Mouse (Mus musculus) retina, postnatal 1 day (tissue): ENCODE results near the gene Kdelc1.

Experiments used
- DNase-seq: peaks from one replicate; pipeline ENCODE4 v3.0.0-alpha.2; 2012

The Kdelc1 gene

DNA sequence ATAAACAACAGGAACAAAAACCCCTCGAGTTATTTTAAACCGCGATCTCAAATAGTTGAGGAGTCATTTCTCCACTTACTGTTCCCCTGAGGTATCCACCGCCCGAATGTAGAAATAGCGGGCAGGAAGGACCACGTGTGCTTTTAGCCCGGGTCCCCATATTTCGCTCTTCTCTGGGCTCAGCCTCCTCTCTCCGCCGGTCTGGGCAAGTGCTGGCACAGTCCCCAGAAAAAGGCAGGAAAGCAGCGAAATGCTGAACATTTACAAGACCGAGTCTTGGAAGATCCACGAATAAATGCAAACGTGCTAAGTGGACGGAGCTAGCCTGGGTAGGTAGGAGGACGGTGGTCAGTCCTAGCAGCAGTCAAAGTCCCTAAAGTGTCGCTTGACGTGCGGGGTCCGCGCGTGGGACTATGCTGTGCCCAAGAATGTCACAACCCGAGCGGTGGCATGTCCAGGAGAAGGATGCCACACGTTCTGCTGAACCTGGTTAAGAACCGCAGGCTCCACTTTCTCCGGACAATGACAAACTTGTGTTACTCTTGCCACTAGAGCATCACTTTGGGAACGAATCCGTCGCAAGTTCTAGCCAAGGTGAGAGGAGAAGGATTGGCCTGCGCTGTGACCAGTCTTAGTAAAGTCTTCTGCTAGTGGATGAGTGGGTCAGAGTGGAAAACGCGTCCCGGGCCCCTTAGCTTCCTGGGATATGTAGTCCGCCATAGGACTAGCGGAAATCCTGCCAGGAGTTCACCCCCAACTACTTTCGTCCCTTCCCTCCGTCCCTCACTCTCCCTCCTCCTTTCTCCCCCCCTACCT is at the start of gene Kdelc1, which contains the start of gene Bivm:
Gene Kdelc1, minus strand, starts transcription at position 570 of the 816 bp plus-strand sequence.
Gene Bivm, plus strand, starts transcription at position 719 of the 816 bp plus-strand sequence.
- peak; percentile 97 for DNase-seq

DNA sequence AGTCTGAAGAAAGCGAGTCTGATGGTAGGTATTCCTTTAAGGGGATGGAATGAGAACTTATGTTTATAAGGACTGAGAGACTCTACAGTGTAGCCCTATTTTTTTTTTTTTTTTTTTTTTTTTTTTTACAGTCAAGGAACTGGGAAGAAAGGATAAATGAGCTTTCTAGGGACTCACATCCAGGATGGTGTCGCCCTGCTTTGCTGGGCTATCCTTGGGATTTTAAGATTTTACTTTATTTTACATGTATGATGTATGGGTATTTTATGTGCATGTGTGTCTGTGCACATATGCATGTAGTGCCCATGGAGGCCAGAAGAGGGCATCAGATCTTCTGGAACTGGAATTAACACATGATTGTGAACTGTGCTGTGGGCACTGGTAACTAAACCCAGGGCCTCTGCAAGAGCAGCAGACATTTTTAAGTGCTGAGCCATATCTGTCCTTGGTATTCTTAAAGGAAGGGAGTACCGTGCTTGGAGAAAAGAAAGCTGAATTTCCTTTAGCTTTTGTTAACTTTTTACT is 49.3 kb upstream of the Kdelc1 start:
- no peak for DNase-seq

GRCm38 (mm10) chr1:44162389-44162788 is 43.8 kb upstream of the Kdelc1 start:
- DNase-seq, result no peak

DNA sequence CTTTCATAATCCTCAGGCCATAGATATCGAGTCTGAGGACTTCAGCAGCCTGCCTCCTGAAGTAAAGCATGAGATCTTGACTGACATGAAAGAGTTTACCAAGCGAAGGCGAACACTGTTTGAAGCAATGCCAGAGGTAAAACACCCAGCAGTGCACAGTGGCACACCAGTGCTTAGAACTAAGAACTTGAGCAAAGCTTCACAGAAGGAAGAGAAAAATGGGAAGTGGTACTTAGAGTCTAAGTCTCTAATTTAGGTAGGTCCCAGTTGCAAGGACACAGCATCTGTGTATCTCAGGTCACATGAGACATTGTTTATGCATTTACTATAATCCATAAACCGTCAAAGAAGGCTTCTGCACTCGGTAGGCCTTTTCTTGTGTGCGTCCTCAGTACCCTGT is 43.2 kb upstream of the Kdelc1 start:
- no peak for DNase-seq

GRCm38 (mm10) chr1:44158317-44158716 is 39.7 kb upstream of the Kdelc1 start:
- DNase-seq, result no peak

- peak; percentile 42 for DNase-seq
These were observed 36.7 kb upstream of the Kdelc1 start for GRCm38 (mm10) chr1:44155287-44155686.

GRCm38 (mm10) chr1:44148706-44149105 is 30.1 kb upstream of the Kdelc1 start:
- DNase-seq, result peak; percentile 15

GRCm38 (mm10) chr1:44147563-44148381 is 29.2 kb upstream of the Kdelc1 start, which contains the start of gene Ercc5:
Gene Ercc5 (plus strand): TSS chr1:44147744.
- peak; percentile 95 for DNase-seq

GRCm38 (mm10) chr1:44142747-44143146 is 24.1 kb upstream of the Kdelc1 start:
- no peak for DNase-seq

- no peak for DNase-seq
These were observed 21.6 kb upstream of the Kdelc1 start for GRCm38 (mm10) chr1:44140232-44140631.

DNA sequence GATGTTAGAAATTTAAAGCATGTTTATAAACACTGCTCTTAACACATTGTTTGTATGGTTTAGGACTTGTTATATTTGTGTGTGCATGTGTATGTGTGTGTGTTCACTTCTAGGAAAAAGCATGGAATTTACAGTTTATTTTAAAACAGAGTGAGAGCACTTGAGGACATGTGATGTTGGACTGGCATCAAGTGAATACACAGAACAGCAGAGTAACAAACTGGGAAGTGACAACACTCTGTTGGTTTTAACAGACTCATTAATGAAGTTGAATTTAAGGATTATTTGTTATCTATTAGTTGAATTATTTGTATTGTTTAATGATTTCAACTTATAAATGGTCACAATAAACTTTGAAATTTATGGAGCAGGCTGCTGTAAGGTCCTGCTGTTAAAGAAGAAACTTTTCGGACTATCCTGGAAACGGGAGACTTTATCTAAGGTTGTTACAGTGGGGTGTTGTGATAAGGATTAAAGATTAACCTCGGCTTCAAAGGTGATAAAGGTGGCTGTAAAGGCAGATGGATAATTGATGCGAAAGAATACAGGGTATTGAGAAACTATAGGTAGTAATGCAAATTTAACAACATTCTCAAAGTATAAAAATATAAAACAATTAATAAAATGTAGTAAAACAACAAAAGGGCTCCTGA is 11.4 kb upstream of the Kdelc1 start:
- no peak for DNase-seq

DNA sequence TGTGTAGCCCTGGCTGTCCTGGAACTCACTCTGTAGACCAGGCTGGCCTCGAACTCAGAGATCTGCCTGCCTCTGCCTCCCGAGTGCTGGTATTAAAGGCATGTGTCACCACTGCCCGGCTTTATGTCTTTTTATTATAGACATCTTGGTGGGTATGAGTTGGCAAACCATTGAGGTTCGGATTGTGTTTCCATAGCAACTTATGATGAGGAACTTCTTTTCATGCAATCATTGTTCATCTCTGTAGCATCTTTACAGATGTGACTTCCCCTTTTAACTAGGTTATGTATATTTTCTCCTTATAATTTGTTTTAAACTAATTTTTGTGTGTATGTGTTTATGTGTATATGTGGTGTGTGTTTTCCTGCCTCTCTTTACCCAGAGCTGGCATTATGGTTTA is 7.0 kb upstream of the Kdelc1 start:
- no peak for DNase-seq

DNA sequence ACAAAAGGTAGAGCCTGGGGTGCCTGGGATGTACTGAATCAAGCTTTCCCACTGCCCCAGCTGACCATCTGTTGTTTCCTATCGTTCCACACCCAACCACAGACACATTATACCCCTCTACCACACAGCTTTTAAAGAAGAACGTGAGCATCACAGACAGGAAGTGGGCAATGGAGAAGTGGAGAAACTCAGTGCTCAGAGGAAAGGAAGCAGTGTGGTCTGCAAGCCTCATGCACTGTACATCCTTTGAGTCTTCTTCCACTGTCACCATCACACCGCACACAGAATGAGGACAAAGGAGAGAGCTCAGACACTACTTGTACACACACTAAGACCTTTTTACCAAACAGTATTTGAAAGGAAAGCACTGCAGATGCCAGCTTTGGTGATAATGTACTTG is 3.6 kb upstream of the Kdelc1 start:
- DNase-seq, result no peak

DNA sequence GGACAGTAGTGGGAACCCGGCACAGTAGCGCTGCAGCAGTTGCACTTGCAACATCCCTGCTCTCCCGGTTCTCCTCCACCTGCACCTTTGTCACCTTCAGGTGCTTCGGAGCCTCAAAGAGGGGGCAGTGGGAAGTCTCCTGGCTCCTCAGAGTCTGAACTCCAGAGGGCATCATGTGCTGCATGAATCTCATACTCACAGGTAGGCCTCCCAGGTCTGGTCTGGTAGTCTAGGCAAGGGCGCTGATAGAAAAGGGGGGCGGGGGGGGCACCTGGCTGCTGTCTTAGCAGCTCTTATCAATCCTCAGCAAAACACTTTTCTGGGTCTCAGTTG is 1.4 kb upstream of the Kdelc1 start:
- DNase-seq, result no peak

- DNase-seq, result peak; percentile 93
These were observed 829 bp upstream of the Kdelc1 start for GRCm38 (mm10) chr1:44119201-44120073.

GRCm38 (mm10) chr1:44117571-44117970 is 1.0 kb downstream of the Kdelc1 start:
- DNase-seq, result no peak

- DNase-seq, result peak; percentile 27
These were observed 15.7 kb downstream of the Kdelc1 start for GRCm38 (mm10) chr1:44102939-44103338.

DNA sequence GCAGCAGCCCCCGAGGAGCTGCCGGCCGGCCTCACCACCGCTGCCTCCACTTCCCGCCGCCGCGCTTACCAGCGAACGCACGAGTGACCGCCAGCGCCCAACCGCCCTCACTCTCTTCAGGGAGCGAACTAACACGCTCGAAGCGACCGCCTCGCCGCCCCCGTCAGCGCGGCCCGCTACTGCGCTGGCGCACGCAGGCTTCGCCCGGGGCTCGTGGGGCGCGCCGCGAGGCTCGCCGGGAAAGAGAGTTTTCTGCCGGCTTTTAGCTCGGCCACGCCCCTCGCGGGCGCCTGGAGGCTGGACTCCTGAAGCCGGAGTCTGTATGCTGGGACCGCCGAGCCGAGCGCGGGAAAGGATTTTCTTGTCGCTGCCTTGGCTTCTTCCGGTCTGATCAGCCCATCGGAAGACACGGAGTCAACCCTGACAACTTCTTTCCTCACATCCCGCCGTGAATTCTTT is 16.3 kb downstream of the Kdelc1 start, which contains the start of gene Tex30:
Gene Tex30, minus strand, starts transcription at position 183 of the 459 bp plus-strand sequence.
- peak; percentile 98 for DNase-seq

GRCm38 (mm10) chr1:44101448-44102225 is 17.0 kb downstream of the Kdelc1 start:
- peak; percentile 63 for DNase-seq

DNA sequence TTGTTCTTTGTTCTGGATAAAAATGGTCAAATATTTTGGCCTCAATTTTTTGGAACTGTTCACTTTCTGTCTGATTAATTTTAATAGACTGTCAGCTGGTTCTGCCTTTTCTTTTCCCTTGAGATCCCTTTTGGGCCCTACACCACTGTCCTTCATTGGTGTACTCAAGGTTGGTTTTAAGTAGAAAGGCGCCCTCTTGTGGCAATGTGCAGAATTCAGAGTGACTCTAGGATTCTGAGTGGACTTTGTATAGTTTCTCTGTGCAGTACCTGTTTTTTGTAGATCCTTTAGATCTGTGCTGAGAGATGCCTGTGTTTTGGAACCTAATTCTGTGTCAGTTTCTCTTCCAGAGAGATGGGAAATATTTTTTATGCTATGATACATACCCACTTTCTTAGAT is 54.0 kb downstream of the Kdelc1 start:
- DNase-seq, result peak; percentile 73

GRCm38 (mm10) chr1:44063439-44063838 is 55.2 kb downstream of the Kdelc1 start:
- no peak for DNase-seq
